Mouse (Mus musculus): ENCODE measurements around the gene Gm21987.

DNA sequence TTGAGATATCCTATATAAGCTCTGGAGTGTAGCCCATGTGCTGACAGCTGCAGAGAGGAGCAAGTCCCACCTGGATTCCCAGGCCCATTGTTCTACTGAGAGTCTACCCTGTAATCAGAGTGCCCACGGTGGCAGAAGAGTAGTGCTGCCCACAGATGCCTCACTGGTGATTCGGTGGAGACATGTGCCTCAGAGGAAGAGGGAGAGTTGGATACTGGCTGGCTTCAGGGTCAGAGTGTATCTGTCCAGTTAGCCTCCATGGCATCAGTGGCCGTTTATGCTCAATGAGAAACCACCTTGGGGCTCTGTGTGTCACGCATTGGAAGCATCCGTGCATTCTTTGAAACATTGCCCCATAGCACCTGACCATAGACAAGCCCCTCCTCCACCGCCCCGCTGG lies 16.8 kb downstream of the Gm21987 start:
- TF ChIP-seq HCFC1 (IDR thresholded peaks at IDR 0.05; ENCODE audit: borderline replicate concordance, insufficient read depth, low read length) (no peak), CHD2 (IDR thresholded peaks at IDR 0.05; ENCODE audit: low read depth, low read length) (no peak)

Measured in ES-E14 (cell line).